Mouse (Mus musculus): ENCODE data around the gene Gm15155. TPM values are rescaled to one million over a fixed set of nuclear protein-coding genes. Genes with fewer than 3 reads are reported as not detected.
"Not testable (repeated sequence)": the region's sequence is repeated elsewhere in the genome, so short reads cannot be mapped to it uniquely, and the experiment has no call there.

Gene Gm15155
- polyA plus RNA-seq, 1 experiment, result not detected

GRCm38 (mm10) chrX:155657971-155658370 lies 33.4 kb downstream of the Gm15155 start:
- H3K27ac ChIP-seq (ENCODE audit: control insufficient read depth, insufficient read depth, low read depth, low read length), result no peak overlapping the region
- H3K4me3 ChIP-seq (ENCODE audit: control insufficient read depth, low read depth, low read length), result no peak overlapping the region
- no peaks in the 10 kb centered on the region for H3K4me1 ChIP-seq (ENCODE audit: control insufficient read depth, insufficient read depth, low read length)
- no peak for TF ChIP-seq CTCF (IDR thresholded peaks at IDR 0.05; ENCODE audit: control insufficient read depth, insufficient read depth, insufficient replicate concordance, low read depth, low read length)
- no peak for TF ChIP-seq POLR2A (IDR thresholded peaks at IDR 0.05; ENCODE audit: control insufficient read depth, low read depth, low read length)
- no peaks in the 10 kb centered on the region for H3K36me3 ChIP-seq (ENCODE audit: control insufficient read depth, insufficient read depth, low read length)
- no peaks in the 10 kb centered on the region for H3K27me3 ChIP-seq (ENCODE audit: control insufficient read depth, insufficient read depth, low read length)

GRCm38 (mm10) chrX:155690440-155690839 lies 65.9 kb downstream of the Gm15155 start:
- not testable (repeated sequence) for H3K27ac ChIP-seq (ENCODE audit: control insufficient read depth, insufficient read depth, low read depth, low read length); H3K36me3 ChIP-seq (ENCODE audit: control insufficient read depth, insufficient read depth, low read length); H3K4me1 ChIP-seq (ENCODE audit: control insufficient read depth, insufficient read depth, low read length); H3K27me3 ChIP-seq (ENCODE audit: control insufficient read depth, insufficient read depth, low read length); H3K4me3 ChIP-seq (ENCODE audit: control insufficient read depth, low read depth, low read length)

- Histone ChIP-seq H3K27ac (ENCODE audit: control insufficient read depth, insufficient read depth, low read depth, low read length) (no peak overlapping the region), H3K27me3 (ENCODE audit: control insufficient read depth, insufficient read depth, low read length) (no peaks in the 10 kb centered on the region), H3K4me3 (ENCODE audit: control insufficient read depth, low read depth, low read length) (no peak overlapping the region), H3K4me1 (ENCODE audit: control insufficient read depth, insufficient read depth, low read length) (no peaks in the 10 kb centered on the region), H3K36me3 (ENCODE audit: control insufficient read depth, insufficient read depth, low read length) (no peaks in the 10 kb centered on the region)
- no peak for TF ChIP-seq POLR2A (IDR thresholded peaks at IDR 0.05; ENCODE audit: control insufficient read depth, low read depth, low read length)
- TF ChIP-seq CTCF (IDR thresholded peaks at IDR 0.05; ENCODE audit: control insufficient read depth, insufficient read depth, insufficient replicate concordance, low read depth, low read length), result no peak
These were observed 99.6 kb downstream of the Gm15155 start for GRCm38 (mm10) chrX:155724157-155724556.

- Histone ChIP-seq H3K4me1 (ENCODE audit: control insufficient read depth, insufficient read depth, low read length) (no peaks in the 10 kb centered on the region), H3K4me3 (ENCODE audit: control insufficient read depth, low read depth, low read length) (no peak overlapping the region), H3K27me3 (ENCODE audit: control insufficient read depth, insufficient read depth, low read length) (no peaks in the 10 kb centered on the region), H3K27ac (ENCODE audit: control insufficient read depth, insufficient read depth, low read depth, low read length) (no peak overlapping the region), H3K36me3 (ENCODE audit: control insufficient read depth, insufficient read depth, low read length) (no peaks in the 10 kb centered on the region)
- TF ChIP-seq POLR2A (IDR thresholded peaks at IDR 0.05; ENCODE audit: control insufficient read depth, low read depth, low read length), result no peak
- no peak for TF ChIP-seq CTCF (IDR thresholded peaks at IDR 0.05; ENCODE audit: control insufficient read depth, insufficient read depth, insufficient replicate concordance, low read depth, low read length)
These were observed 103.8 kb downstream of the Gm15155 start for GRCm38 (mm10) chrX:155728387-155728786.

GRCm38 (mm10) chrX:155888118-155888517 lies 263.6 kb downstream of the Gm15155 start:
- Histone ChIP-seq H3K36me3 (ENCODE audit: control insufficient read depth, insufficient read depth, low read length) (no peaks in the 10 kb centered on the region), H3K27ac (ENCODE audit: control insufficient read depth, insufficient read depth, low read depth, low read length) (no peak overlapping the region), H3K4me1 (ENCODE audit: control insufficient read depth, insufficient read depth, low read length) (no peaks in the 10 kb centered on the region), H3K27me3 (ENCODE audit: control insufficient read depth, insufficient read depth, low read length) (no peaks in the 10 kb centered on the region), H3K4me3 (ENCODE audit: control insufficient read depth, low read depth, low read length) (no peak overlapping the region)
- TF ChIP-seq CTCF (IDR thresholded peaks at IDR 0.05; ENCODE audit: control insufficient read depth, insufficient read depth, insufficient replicate concordance, low read depth, low read length) (no peak), POLR2A (IDR thresholded peaks at IDR 0.05; ENCODE audit: control insufficient read depth, low read depth, low read length) (no peak)

GRCm38 (mm10) chrX:155900040-155900439 lies 275.5 kb downstream of the Gm15155 start:
- TF ChIP-seq POLR2A (IDR thresholded peaks at IDR 0.05; ENCODE audit: control insufficient read depth, low read depth, low read length) (no peak), CTCF (IDR thresholded peaks at IDR 0.05; ENCODE audit: control insufficient read depth, insufficient read depth, insufficient replicate concordance, low read depth, low read length) (no peak)
- Histone ChIP-seq H3K27ac (ENCODE audit: control insufficient read depth, insufficient read depth, low read depth, low read length) (no peak overlapping the region), H3K4me3 (ENCODE audit: control insufficient read depth, low read depth, low read length) (no peak overlapping the region), H3K27me3 (ENCODE audit: control insufficient read depth, insufficient read depth, low read length) (no peaks in the 10 kb centered on the region), H3K36me3 (ENCODE audit: control insufficient read depth, insufficient read depth, low read length) (no peaks in the 10 kb centered on the region), H3K4me1 (ENCODE audit: control insufficient read depth, insufficient read depth, low read length) (no peaks in the 10 kb centered on the region)

GRCm38 (mm10) chrX:155901742-155902141 lies 277.2 kb downstream of the Gm15155 start:
- no peaks in the 10 kb centered on the region for H3K4me1 ChIP-seq (ENCODE audit: control insufficient read depth, insufficient read depth, low read length)
- no peaks in the 10 kb centered on the region for H3K36me3 ChIP-seq (ENCODE audit: control insufficient read depth, insufficient read depth, low read length)
- TF ChIP-seq CTCF (IDR thresholded peaks at IDR 0.05; ENCODE audit: control insufficient read depth, insufficient read depth, insufficient replicate concordance, low read depth, low read length), result no peak
- no peak for TF ChIP-seq POLR2A (IDR thresholded peaks at IDR 0.05; ENCODE audit: control insufficient read depth, low read depth, low read length)
- H3K27me3 ChIP-seq (ENCODE audit: control insufficient read depth, insufficient read depth, low read length), result no peaks in the 10 kb centered on the region
- H3K4me3 ChIP-seq (ENCODE audit: control insufficient read depth, low read depth, low read length), result no peak overlapping the region
- no peak overlapping the region for H3K27ac ChIP-seq (ENCODE audit: control insufficient read depth, insufficient read depth, low read depth, low read length)

GRCm38 (mm10) chrX:155903108-155903507 lies 278.6 kb downstream of the Gm15155 start:
- Histone ChIP-seq H3K4me3 (ENCODE audit: control insufficient read depth, low read depth, low read length) (no peak overlapping the region), H3K4me1 (ENCODE audit: control insufficient read depth, insufficient read depth, low read length) (no peaks in the 10 kb centered on the region), H3K36me3 (ENCODE audit: control insufficient read depth, insufficient read depth, low read length) (no peaks in the 10 kb centered on the region), H3K27ac (ENCODE audit: control insufficient read depth, insufficient read depth, low read depth, low read length) (no peak overlapping the region), H3K27me3 (ENCODE audit: control insufficient read depth, insufficient read depth, low read length) (no peaks in the 10 kb centered on the region)
- TF ChIP-seq CTCF (IDR thresholded peaks at IDR 0.05; ENCODE audit: control insufficient read depth, insufficient read depth, insufficient replicate concordance, low read depth, low read length) (no peak), POLR2A (IDR thresholded peaks at IDR 0.05; ENCODE audit: control insufficient read depth, low read depth, low read length) (no peak)
